Mouse (Mus musculus) heart, embryonic 16.5 days (tissue): ENCODE data around the gene Plekha6. TPM values are rescaled to one million over a fixed set of nuclear protein-coding genes. Genes with fewer than 3 reads are reported as not detected.

ENCODE experiments used
- ATAC-seq: fragments of 200-750 bp; cut with Nextera tagmentation; replicated peaks from 2 replicates; pipeline ENCODE4 v1.8.0; 2017; ENCODE audit warnings: moderate number of reproducible peaks; ENCODE audit not compliant: insufficient read depth, low FRiP score; ENCODE audit errors: extremely low read depth
- H3K27ac ChIP-seq: fragments of 300-500 bp; sonication (generic); 2 replicates; pipeline ENCODE4 v1.5.1; 2014; ENCODE audit warnings: mild to moderate bottlenecking, low read length, control low read depth, moderate library complexity
- H3K27me3 ChIP-seq: fragments of 300-500 bp; sonication (generic); 2 replicates; pipeline ENCODE4 v1.6.1; 2014; ENCODE audit warnings: low read length, mixed read lengths; ENCODE audit not compliant: control insufficient read depth, insufficient read depth
- H3K36me3 ChIP-seq: fragments of 300-500 bp; sonication (generic); 2 replicates; pipeline ENCODE4 v1.6.1; 2014; ENCODE audit not compliant: control insufficient read depth, insufficient read depth
- H3K4me1 ChIP-seq: fragments of 300-500 bp; sonication (generic); 2 replicates; pipeline ENCODE4 v1.6.1; 2014; ENCODE audit warnings: low read length, mixed read lengths; ENCODE audit not compliant: control insufficient read depth, insufficient read depth
- H3K4me2 ChIP-seq: fragments of 300-500 bp; sonication (generic); 2 replicates; pipeline ENCODE4 v1.6.1; 2014; ENCODE audit warnings: low read depth, mild to moderate bottlenecking, control low read depth, low read length
- H3K4me3 ChIP-seq: fragments of 300-500 bp; sonication (generic); 2 replicates; pipeline ENCODE4 v1.5.1; 2014; ENCODE audit warnings: mild to moderate bottlenecking, control low read depth, low read length
- H3K9ac ChIP-seq: fragments of 300-500 bp; sonication (generic); 2 replicates; pipeline ENCODE4 v1.6.1; 2014; ENCODE audit warnings: low read length, control low read depth
- H3K9me3 ChIP-seq: fragments of 300-500 bp; sonication (generic); replicated peaks from 2 replicates; pipeline ENCODE4 v1.6.1; 2016; ENCODE audit warnings: low read length; ENCODE audit not compliant: control insufficient read depth
- WGBS: fragments of 180-500 bp; shearing (Covaris S2); extraction: QIAGEN DNeasy Blood & Tissue Kit; methylation state at CpG from one replicate; pipeline ENCODE4 v1.1.7; 2014; 5-methylcytosine and 5-hydroxymethylcytosine counted together
- polyA plus RNA-seq: library from polyadenylated mRNA; unstranded; fragments of >200 nt; fragmentation: Nextera tagmentation; extraction: Ambion mirVana; gene quantifications from 2 replicates; pipeline ENCODE4 v1.2.1, GENCODE M21; 2015

Plekha6 gene
- polyA plus RNA-seq, 1 experiment from 2014 or later, result 12.3 TPM

- no peaks in the 10 kb centered on the region for H3K27me3 ChIP-seq
- no peak for ATAC-seq
- H3K4me1 ChIP-seq, result peaks cover 62% of the 10 kb centered on the region
- H3K4me2 ChIP-seq, result peak overlapping the region; percentile 36; the same call in 1 of the 2 replicates
- WGBS, result 69% methylated on average over 8 of the region's 8 CpGs
- H3K9ac ChIP-seq, result peak overlapping the region; percentile 58
- H3K36me3 ChIP-seq, result peaks cover 10% of the 10 kb centered on the region; the same call in 1 of the 2 replicates
- peak overlapping the region; percentile 52 for H3K27ac ChIP-seq
- no peaks in the 10 kb centered on the region for H3K9me3 ChIP-seq
- H3K4me3 ChIP-seq, result 0 out of 2 replicates have a peak overlapping the region, but pooled peaks have one; percentile 7
These were observed 92.3 kb downstream of the Plekha6 start for GRCm38 (mm10) chr1:133256347-133256746.

- H3K27ac ChIP-seq, result no peak overlapping the region
- H3K4me3 ChIP-seq, result no peak overlapping the region
- peaks cover 22% of the 10 kb centered on the region for H3K36me3 ChIP-seq
- ATAC-seq, result no peak
- no peaks in the 10 kb centered on the region for H3K27me3 ChIP-seq
- peaks cover 38% of the 10 kb centered on the region for H3K4me1 ChIP-seq
- no peak overlapping the region for H3K9ac ChIP-seq
- H3K9me3 ChIP-seq, result 0 out of 2 replicates have a peak, but pooled peaks cover 3% of the 10 kb centered on the region
- H3K4me2 ChIP-seq, result no peak overlapping the region
- 77% methylated on average over 6 of the region's 6 CpGs for WGBS
These were observed 94.7 kb downstream of the Plekha6 start for GRCm38 (mm10) chr1:133258694-133259093.

GRCm38 (mm10) chr1:133262628-133263027 is 98.6 kb downstream of the Plekha6 start:
- Histone ChIP-seq H3K4me3 (no peak overlapping the region), H3K4me1 (peaks cover 13% of the 10 kb centered on the region), H3K36me3 (peaks cover 32% of the 10 kb centered on the region), H3K9ac (no peak overlapping the region), H3K27ac (no peak overlapping the region), H3K27me3 (no peaks in the 10 kb centered on the region), H3K4me2 (no peak overlapping the region), H3K9me3 (0 out of 2 replicates have a peak, but pooled peaks cover 3% of the 10 kb centered on the region)
- no peak for ATAC-seq
- WGBS, result 85% methylated on average over 6 of the region's 6 CpGs

GRCm38 (mm10) chr1:133263134-133263533 is 99.1 kb downstream of the Plekha6 start:
- Histone ChIP-seq H3K27ac (no peak overlapping the region), H3K4me1 (peaks cover 14% of the 10 kb centered on the region), H3K4me3 (no peak overlapping the region), H3K36me3 (peaks cover 32% of the 10 kb centered on the region), H3K9me3 (0 out of 2 replicates have a peak, but pooled peaks cover 3% of the 10 kb centered on the region), H3K9ac (no peak overlapping the region), H3K27me3 (no peaks in the 10 kb centered on the region), H3K4me2 (no peak overlapping the region)
- 86% methylated on average over 7 of the region's 7 CpGs for WGBS
- no peak for ATAC-seq

- 0 out of 2 replicates have a peak, but pooled peaks cover 3% of the 10 kb centered on the region for H3K9me3 ChIP-seq
- no peak for ATAC-seq
- peaks cover 14% of the 10 kb centered on the region for H3K4me1 ChIP-seq
- no peak overlapping the region for H3K4me2 ChIP-seq
- H3K27ac ChIP-seq, result no peak overlapping the region
- no peaks in the 10 kb centered on the region for H3K27me3 ChIP-seq
- WGBS, result 62% methylated on average over 12 of the region's 12 CpGs
- peaks cover 30% of the 10 kb centered on the region for H3K36me3 ChIP-seq
- no peak overlapping the region for H3K9ac ChIP-seq
- no peak overlapping the region for H3K4me3 ChIP-seq
These were observed 100.4 kb downstream of the Plekha6 start for GRCm38 (mm10) chr1:133264367-133264766.

- Histone ChIP-seq H3K4me2 (no peak overlapping the region), H3K27ac (no peak overlapping the region), H3K9ac (no peak overlapping the region), H3K9me3 (0 out of 2 replicates have a peak, but pooled peaks cover 3% of the 10 kb centered on the region), H3K4me1 (peaks cover 18% of the 10 kb centered on the region), H3K4me3 (no peak overlapping the region), H3K27me3 (no peaks in the 10 kb centered on the region), H3K36me3 (peaks cover 25% of the 10 kb centered on the region)
- 57% methylated on average over 11 of the region's 11 CpGs for WGBS
- no peak for ATAC-seq
These were observed 101.2 kb downstream of the Plekha6 start for GRCm38 (mm10) chr1:133265114-133265766.

- Histone ChIP-seq H3K4me2 (no peak overlapping the region), H3K27ac (no peak overlapping the region), H3K27me3 (no peaks in the 10 kb centered on the region), H3K4me1 (peaks cover 19% of the 10 kb centered on the region), H3K9ac (no peak overlapping the region), H3K36me3 (peaks cover 22% of the 10 kb centered on the region), H3K9me3 (0 out of 2 replicates have a peak, but pooled peaks cover 2% of the 10 kb centered on the region), H3K4me3 (no peak overlapping the region)
- no peak for ATAC-seq
- 77% methylated on average over 3 of the region's 3 CpGs for WGBS
These were observed 103.1 kb downstream of the Plekha6 start for GRCm38 (mm10) chr1:133267094-133267493.

GRCm38 (mm10) chr1:133267813-133268492 is 103.9 kb downstream of the Plekha6 start:
- Histone ChIP-seq H3K4me1 (peaks cover 19% of the 10 kb centered on the region), H3K27me3 (no peaks in the 10 kb centered on the region), H3K36me3 (peaks cover 17% of the 10 kb centered on the region), H3K4me3 (no peak overlapping the region), H3K27ac (no peak overlapping the region), H3K4me2 (no peak overlapping the region), H3K9me3 (no peaks in the 10 kb centered on the region), H3K9ac (peak overlapping the region; percentile 6; the same call in 1 of the 2 replicates)
- no peak; the same call in 1 of the 2 replicates for ATAC-seq
- WGBS, result 34% methylated on average over 10 of the region's 10 CpGs

GRCm38 (mm10) chr1:133268503-133268902 is 104.5 kb downstream of the Plekha6 start:
- H3K9me3 ChIP-seq, result no peaks in the 10 kb centered on the region
- peaks cover 19% of the 10 kb centered on the region for H3K4me1 ChIP-seq
- no peak overlapping the region for H3K4me3 ChIP-seq
- no peak overlapping the region for H3K9ac ChIP-seq
- H3K36me3 ChIP-seq, result peaks cover 14% of the 10 kb centered on the region
- ATAC-seq, result no peak
- no peak overlapping the region for H3K4me2 ChIP-seq
- 75% methylated on average over 3 of the region's 3 CpGs for WGBS
- no peak overlapping the region for H3K27ac ChIP-seq
- no peaks in the 10 kb centered on the region for H3K27me3 ChIP-seq
